ENCODE assay signal across 23 mouse cellular contexts in the genomic region with DNA sequence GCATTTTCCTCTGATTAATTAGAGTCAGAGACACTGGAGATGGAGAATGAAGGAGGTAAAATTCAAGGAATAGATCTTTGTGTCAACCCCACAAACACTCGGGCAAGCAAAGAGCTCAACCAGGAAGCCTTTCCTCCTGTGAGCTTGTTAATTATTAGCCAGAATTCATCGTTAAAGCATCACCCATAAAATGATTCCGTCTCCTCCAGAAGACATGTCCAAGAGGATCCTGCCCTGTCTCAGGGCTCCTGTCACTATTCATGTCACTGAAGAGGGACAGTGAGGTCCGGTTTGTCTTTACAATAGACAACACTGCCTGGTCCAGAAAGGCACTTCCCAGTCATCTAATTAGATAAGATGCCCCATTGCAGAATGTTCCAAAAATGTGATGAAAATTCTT. TPM values are rescaled to one million over a fixed set of nuclear protein-coding genes. Genes with fewer than 3 reads are reported as not detected.
A peak's percentile ranks its signal among the peaks of the same experiment; 100 is the strongest.
DNase-seq lines count a peak whose midpoint lies in the region; ATAC-seq and TF ChIP-seq lines count a peak whose summit lies in the region.
"Had no signal": no experiment of that assay in that cellular context is flagged by ENCODE, and none has a peak within 500 bp of the region (broad histone marks: within the 10 kb centered on the region; RNA-seq: fewer than 3 reads in every experiment).

No protein-coding gene starts in this region.

- DNase-seq in heart, embryonic 10.5 days (ENCODE audit: low spot score), result peak; percentile 33
- no peak for DNase-seq in heart, postnatal 25 days (ENCODE audit: low spot score)
- DNase-seq in kidney, adult 2 months, result peak; percentile 23
- no peak for DNase-seq in kidney, postnatal 4 days
- no peak for DNase-seq in kidney, adult 11 months
- DNase-seq: adrenal gland, adult 2 months; adrenal gland, postnatal 10 days; adrenal gland, postnatal 25 days; cerebellum, adult 11 months; cerebellum, adult 18-20 months; cerebellum, adult 8-10 months; cerebellum, adult 9-11 months; cerebellum, postnatal 14 days; cerebellum, postnatal 36 days had no signal

- TF ChIP-seq CTCF in kidney, adult 2 months (conservative IDR thresholded peaks at IDR 0.05; ENCODE audit: insufficient read depth, insufficient read length, low read depth, low read length), result no peak

- H3K27ac ChIP-seq in heart, embryonic 10.5 days, result no peak overlapping the region
- no peak overlapping the region for H3K27ac ChIP-seq in kidney, adult 2 months (ENCODE audit: insufficient read depth, low read depth, low read length)
- no peak overlapping the region for H3K27ac ChIP-seq in kidney, embryonic 15.5 days
- H3K27ac ChIP-seq: embryonic facial prominence, embryonic 13.5 days; embryonic facial prominence, embryonic 15.5 days; forebrain, embryonic 10.5 days; forebrain, embryonic 12.5 days had no signal

- no peak overlapping the region for H3K4me3 ChIP-seq in heart, embryonic 10.5 days
- H3K4me3 ChIP-seq in kidney, adult 2 months (ENCODE audit: insufficient read depth, low read depth, low read length), result no peak overlapping the region
- H3K4me3 ChIP-seq in kidney, embryonic 15.5 days (replicated peaks), result no peak overlapping the region
- H3K4me3 ChIP-seq: embryonic facial prominence, embryonic 13.5 days; embryonic facial prominence, embryonic 15.5 days; erythroblast, embryonic 14.5 days; forebrain, embryonic 10.5 days; forebrain, embryonic 12.5 days had no signal

- peaks cover 3% of the 10 kb centered on the region; the same call in 1 of the 2 replicates for H3K27me3 ChIP-seq in heart, embryonic 10.5 days (ENCODE audit: insufficient read depth, poor library complexity, severe bottlenecking)
- no peaks in the 10 kb centered on the region for H3K27me3 ChIP-seq in kidney, adult 2 months (replicated peaks; ENCODE audit: control insufficient read depth, insufficient read depth, low read length)
- peaks cover 3% of the 10 kb centered on the region; the same call in 1 of the 2 replicates for H3K27me3 ChIP-seq in kidney, embryonic 15.5 days
- H3K27me3 ChIP-seq: embryonic facial prominence, embryonic 15.5 days; forebrain, embryonic 12.5 days had no signal

- TF ChIP-seq POLR2A in kidney, adult 2 months (IDR thresholded peaks at IDR 0.05; ENCODE audit: low read depth, low read length), result no peak

- ATAC-seq in kidney, embryonic 15.5 days (replicated peaks; ENCODE audit: low FRiP score), result peak; percentile 62; the same call in 1 of the 2 replicates
- ATAC-seq: forebrain, embryonic 14.5 days had no signal

- no peaks in the 10 kb centered on the region for H3K9me3 ChIP-seq in heart, embryonic 10.5 days
- H3K9me3 ChIP-seq in kidney, embryonic 15.5 days (replicated peaks), result no peaks in the 10 kb centered on the region
- H3K9me3 ChIP-seq: embryonic facial prominence, embryonic 13.5 days; embryonic facial prominence, embryonic 15.5 days; forebrain, embryonic 10.5 days; forebrain, embryonic 12.5 days had no signal

- no peak overlapping the region for H3K4me2 ChIP-seq in kidney, embryonic 15.5 days
- H3K4me2 ChIP-seq: embryonic facial prominence, embryonic 13.5 days; embryonic facial prominence, embryonic 15.5 days; forebrain, embryonic 12.5 days had no signal

- WGBS in heart, embryonic 10.5 days, result 70% methylated on average over 4 of the region's 4 CpGs
- 36% methylated on average over 4 of the region's 4 CpGs for WGBS in kidney, adult 2 months
- 44% methylated on average over 4 of the region's 4 CpGs for WGBS in kidney, embryonic 15.5 days

- H3K36me3 ChIP-seq in heart, embryonic 10.5 days, result no peaks in the 10 kb centered on the region
- no peaks in the 10 kb centered on the region for H3K36me3 ChIP-seq in kidney, adult 2 months (ENCODE audit: control insufficient read depth, insufficient read depth, low read length)
- H3K36me3 ChIP-seq in kidney, embryonic 15.5 days, result no peaks in the 10 kb centered on the region
- H3K36me3 ChIP-seq: embryonic facial prominence, embryonic 13.5 days; embryonic facial prominence, embryonic 15.5 days; forebrain, embryonic 10.5 days; forebrain, embryonic 12.5 days had no signal

- no peak overlapping the region for H3K9ac ChIP-seq in kidney, embryonic 15.5 days
- H3K9ac ChIP-seq: embryonic facial prominence, embryonic 13.5 days; embryonic facial prominence, embryonic 15.5 days; forebrain, embryonic 12.5 days had no signal

- intact Hi-C loops in heart, postnatal 25 days (cut with DNase I), result no loop called here

- no peaks in the 10 kb centered on the region for H3K4me1 ChIP-seq in heart, embryonic 10.5 days
- no peaks in the 10 kb centered on the region for H3K4me1 ChIP-seq in kidney, adult 2 months (ENCODE audit: control insufficient read depth, insufficient read depth, low read length)
- H3K4me1 ChIP-seq in kidney, embryonic 15.5 days, result no peaks in the 10 kb centered on the region
- H3K4me1 ChIP-seq: embryonic facial prominence, embryonic 13.5 days; embryonic facial prominence, embryonic 15.5 days; forebrain, embryonic 12.5 days had no signal

RNA-seq across cellular contexts. Expression of gene Rgs7, which starts 7.2 kb away (rescaled TPM):
- polyA plus RNA-seq in heart, embryonic 10.5 days (2016; fragmentation: Nextera tagmentation; extraction: Ambion mirVana), result 0.37 and 0.44 TPM in 2 replicates
- total RNA-seq in heart, postnatal 25 days (2021), result 1 to 10 TPM; 2.1 to 2.6 TPM
- 0.73 and 1.2 TPM in 2 replicates for polyA plus RNA-seq in kidney, adult 2 months (2012; rRNA removed)
- polyA plus RNA-seq in kidney, embryonic 15.5 days (2015; fragmentation: Nextera tagmentation; extraction: Ambion mirVana), result 0.53 and 1.5 TPM in 2 replicates
- total RNA-seq: common myeloid progenitor, adult 5-6 weeks; MEL had no signal
- polyA plus RNA-seq: erythroblast, embryonic 14.5 days had no signal

Comparison
In these comparisons a context has a peak if more than half of its experiments do, and no peak if none do; other contexts are left out.
1. DNase-seq: peak in heart, embryonic 10.5 days (single experiment) and kidney, adult 2 months (single experiment); none in heart, postnatal 25 days (single experiment), kidney, postnatal 4 days (0 of 2) and kidney, adult 11 months (single experiment).